Mouse (Mus musculus) liver, embryonic 14.5 days (tissue): Measurements from ENCODE around the gene Tada2b. TPM values are rescaled to one million over a fixed set of nuclear protein-coding genes. Genes with fewer than 3 reads are reported as not detected.

Experiments used
- ATAC-seq: fragments of 200-750 bp; cut with Nextera tagmentation; 2 replicates; pipeline ENCODE4 v1.8.0; 2017; ENCODE audit warnings: moderate number of reproducible peaks, mild to moderate bottlenecking, moderate library complexity; ENCODE audit not compliant: insufficient read depth
- DNase-seq, 3 experiments: peaks; one replicate each; pipeline ENCODE4 v3.0.0-alpha.2; 2012 to 2013; ENCODE audit warnings: low read depth in 3 of 3, low spot score in 3 of 3
- H3K27ac ChIP-seq: fragments of 300-500 bp; sonication (generic); 2 replicates; pipeline ENCODE4 v1.5.1; 2014; ENCODE audit warnings: moderate library complexity, mild to moderate bottlenecking, control low read depth, inconsistent platforms
- H3K27me3 ChIP-seq: fragments of 300-500 bp; sonication (generic); 2 replicates; pipeline ENCODE4 v1.6.1; 2014; ENCODE audit warnings: mild to moderate bottlenecking, low read length, moderate library complexity; ENCODE audit not compliant: control insufficient read depth, insufficient read depth
- H3K36me3 ChIP-seq: fragments of 300-500 bp; sonication (generic); replicated peaks from 2 replicates; pipeline ENCODE4 v1.6.1; 2014; ENCODE audit warnings: low read depth; ENCODE audit not compliant: control insufficient read depth, insufficient read depth
- H3K4me1 ChIP-seq, 2 experiments: fragments of 200-500 bp in 1 of 2; fragments of 300-500 bp in 1 of 2; sonication (generic) in 1 of 2; replicated peaks; 2 replicates each; pipeline ENCODE4 v1.6.1; 2012 to 2014; ENCODE audit warnings: antibody characterized with exemption in 1 of 2, inconsistent platforms in 1 of 2, low read length in 1 of 2; ENCODE audit not compliant: control insufficient read depth in 2 of 2, insufficient read depth in 2 of 2
- H3K4me2 ChIP-seq: fragments of 300-500 bp; sonication (generic); 2 replicates; pipeline ENCODE4 v1.6.1; 2014; ENCODE audit warnings: low read depth, mild to moderate bottlenecking, control low read depth, moderate library complexity
- H3K4me3 ChIP-seq, 2 experiments: fragments of 200-500 bp in 1 of 2; fragments of 300-500 bp in 1 of 2; sonication (generic) in 1 of 2; 2 replicates each; pipeline ENCODE4 v1.5.1; 2012 to 2014; ENCODE audit warnings: low read depth in 2 of 2, low read length in 2 of 2, mild to moderate bottlenecking in 2 of 2, control low read depth in 1 of 2, inconsistent platforms in 1 of 2, moderate library complexity in 1 of 2; ENCODE audit not compliant: insufficient read depth in 1 of 2
- H3K9ac ChIP-seq: fragments of 300-500 bp; sonication (generic); replicated peaks from 2 replicates; pipeline ENCODE4 v1.6.1; 2014; ENCODE audit warnings: mild to moderate bottlenecking, control low read depth, moderate library complexity
- H3K9me3 ChIP-seq: fragments of 300-500 bp; sonication (generic); 2 replicates; pipeline ENCODE4 v1.6.1; 2016; ENCODE audit warnings: low read length, mixed read lengths; ENCODE audit not compliant: control insufficient read depth
- CTCF ChIP-seq: IDR thresholded peaks from 2 replicates; pipeline ENCODE4 v1.5.1; 2016; ENCODE audit warnings: antibody characterized with exemption, low read depth, control low read depth
- EP300 ChIP-seq: IDR thresholded peaks from 2 replicates; pipeline ENCODE4 v1.6.1; 2016; ENCODE audit warnings: antibody characterized with exemption, low read depth
- WGBS: fragments of 180-500 bp; shearing (Covaris S2); extraction: QIAGEN DNeasy Blood & Tissue Kit; methylation state at CpG from one replicate; pipeline ENCODE4 v1.1.7; 2014; ENCODE audit not compliant: insufficient replicate concordance; 5-methylcytosine and 5-hydroxymethylcytosine counted together
- polyA plus RNA-seq, 2 experiments: library from polyadenylated mRNA; depleted of rRNA in 1 of 2; stranded (reverse) in 1 of 2; unstranded in 1 of 2; fragments of >200 nt; fragmentation: Nextera tagmentation in 1 of 2; extraction: Ambion mirVana in 1 of 2; gene quantifications; 2 replicates each; pipeline versions ENCODE4 v1.2.1 to v1.2.3; 2012 to 2014

Tada2b gene
- polyA plus RNA-seq, 2 experiments: 1.4 to 4.6 TPM

GRCm38 (mm10) chr5:36464709-36465661 is 19.1 kb downstream of the Tada2b start, which contains the start of gene Grpel1:
Gene Grpel1, plus strand, starts transcription at chr5:36464998.
- Histone ChIP-seq H3K27me3 (no peaks in the 10 kb centered on the region), H3K9ac (peak within 1 kb of the TSS; percentile 90), H3K4me2 (peak within 1 kb of the TSS; percentile 98), H3K4me3 (peak within 1 kb of the TSS; percentile 85 to 93), H3K36me3 (peaks cover 7% of the 10 kb centered on the region), H3K4me1 (peaks cover 3 to 9% of the 10 kb centered on the region in 2 experiments), H3K27ac (peak within 1 kb of the TSS; percentile 68), H3K9me3 (no peaks in the 10 kb centered on the region)
- DNase-seq (peak; percentile 100), ATAC-seq (peak; percentile 95)
- TF ChIP-seq CTCF (no peak), EP300 (no peak)
- under 1% methylated on average over 68 of the region's 68 CpGs for WGBS

- DNase-seq: no peak
- Histone ChIP-seq H3K9ac (no peak overlapping the region), H3K4me3 (no peak overlapping the region), H3K9me3 (no peaks in the 10 kb centered on the region), H3K4me2 (peak overlapping the region; percentile 77; the same call in 1 of the 2 replicates), H3K27ac (no peak overlapping the region), H3K4me1 (peaks cover 3 to 9% of the 10 kb centered on the region in 2 experiments), H3K27me3 (no peaks in the 10 kb centered on the region), H3K36me3 (no peaks in the 10 kb centered on the region; the same call in 1 of the 2 replicates)
- no peak for ATAC-seq
- TF ChIP-seq EP300 (no peak), CTCF (no peak)
- 62% methylated on average over 5 of the region's 5 CpGs for WGBS
Measured at GRCm38 (mm10) chr5:36463391-36463790, 20.7 kb downstream of the Tada2b start.

GRCm38 (mm10) chr5:36462810-36463209 is 21.3 kb downstream of the Tada2b start:
- no peak overlapping the region for H3K4me2 ChIP-seq
- peaks cover 3 to 9% of the 10 kb centered on the region in 2 experiments for H3K4me1 ChIP-seq
- no peaks in the 10 kb centered on the region for H3K27me3 ChIP-seq
- ATAC-seq: no peak
- no peak overlapping the region for H3K4me3 ChIP-seq
- H3K9ac ChIP-seq: no peak overlapping the region
- 14% methylated on average over 7 of the region's 7 CpGs for WGBS
- H3K36me3 ChIP-seq: no peaks in the 10 kb centered on the region; the same call in 1 of the 2 replicates
- TF ChIP-seq CTCF (peak; percentile 97), EP300 (no peak)
- H3K9me3 ChIP-seq: no peaks in the 10 kb centered on the region
- no peak for DNase-seq
- H3K27ac ChIP-seq: no peak overlapping the region

- ATAC-seq (no peak), DNase-seq (no peak)
- H3K4me3 ChIP-seq: no peak overlapping the region
- WGBS: 54% methylated on average over 2 of the region's 2 CpGs
- H3K27me3 ChIP-seq: no peaks in the 10 kb centered on the region
- peaks cover 3 to 6% of the 10 kb centered on the region in 2 experiments for H3K4me1 ChIP-seq
- H3K9ac ChIP-seq: no peak overlapping the region
- no peak overlapping the region for H3K27ac ChIP-seq
- no peaks in the 10 kb centered on the region for H3K9me3 ChIP-seq
- TF ChIP-seq CTCF (no peak), EP300 (no peak)
- no peak overlapping the region for H3K4me2 ChIP-seq
- H3K36me3 ChIP-seq: no peaks in the 10 kb centered on the region
Measured at GRCm38 (mm10) chr5:36461231-36461630, 22.9 kb downstream of the Tada2b start.

GRCm38 (mm10) chr5:36460712-36461111 is 23.4 kb downstream of the Tada2b start:
- Histone ChIP-seq H3K4me1 (peaks cover 0 to under 1% of the 10 kb centered on the region in 2 experiments; a peak in 3 of 4 replicates), H3K36me3 (no peaks in the 10 kb centered on the region), H3K27ac (no peak overlapping the region), H3K9ac (no peak overlapping the region), H3K27me3 (no peaks in the 10 kb centered on the region), H3K4me3 (no peak overlapping the region), H3K9me3 (no peaks in the 10 kb centered on the region), H3K4me2 (no peak overlapping the region)
- 63% methylated on average over 2 of the region's 2 CpGs for WGBS
- TF ChIP-seq CTCF (no peak), EP300 (no peak)
- DNase-seq (no peak), ATAC-seq (no peak)
